Mouse (Mus musculus) heart, postnatal 0 days (tissue): ENCODE measurements around the gene Rassf5. TPM values are rescaled to one million over a fixed set of nuclear protein-coding genes. Genes with fewer than 3 reads are reported as not detected.
"Not testable (repeated sequence)": the region's sequence is repeated elsewhere in the genome, so short reads cannot be mapped to it uniquely, and the experiment has no call there.

Experiments
- ATAC-seq: fragments of 200-750 bp; cut with Nextera tagmentation; 2 replicates; pipeline ENCODE4 v1.8.0; 2017; ENCODE audit warnings: low read depth, moderate number of reproducible peaks, moderate library complexity; ENCODE audit not compliant: insufficient read depth
- DNase-seq: peaks from one replicate; pipeline ENCODE4 v3.0.0-alpha.2; 2016; ENCODE audit warnings: low spot score
- H3K27ac ChIP-seq: fragments of 300-500 bp; sonication (generic); 2 replicates; pipeline ENCODE4 v1.5.1; 2014; ENCODE audit warnings: low read depth, mild to moderate bottlenecking
- H3K27me3 ChIP-seq: fragments of 300-500 bp; sonication (generic); 2 replicates; pipeline ENCODE4 v1.6.1; 2014; ENCODE audit warnings: low read length, mixed read lengths; ENCODE audit not compliant: control insufficient read depth, insufficient read depth
- H3K36me3 ChIP-seq: fragments of 300-500 bp; sonication (generic); replicated peaks from 2 replicates; pipeline ENCODE4 v1.6.1; 2014; ENCODE audit warnings: low read length, mixed read lengths; ENCODE audit not compliant: control insufficient read depth, insufficient read depth
- H3K4me1 ChIP-seq: fragments of 300-500 bp; sonication (generic); 2 replicates; pipeline ENCODE4 v1.6.1; 2014; ENCODE audit warnings: antibody characterized with exemption; ENCODE audit not compliant: control insufficient read depth, insufficient read depth
- H3K4me2 ChIP-seq: fragments of 300-500 bp; sonication (generic); 2 replicates; pipeline ENCODE4 v1.6.1; 2014; ENCODE audit warnings: low read depth, mild to moderate bottlenecking, low read length, moderate library complexity
- H3K4me3 ChIP-seq: fragments of 300-500 bp; sonication (generic); 2 replicates; pipeline ENCODE4 v1.5.1; 2014; ENCODE audit warnings: low read depth, low read length
- H3K9ac ChIP-seq: fragments of 300-500 bp; sonication (generic); replicated peaks from 2 replicates; pipeline ENCODE4 v1.6.1; 2014; ENCODE audit warnings: low read depth, low read length, mixed read lengths
- H3K9me3 ChIP-seq: fragments of 300-500 bp; sonication (generic); replicated peaks from 2 replicates; pipeline ENCODE4 v1.6.1; 2016; ENCODE audit warnings: low read length; ENCODE audit not compliant: control insufficient read depth
- CTCF ChIP-seq: IDR thresholded peaks from 2 replicates; pipeline ENCODE4 v1.5.1; 2016; ENCODE audit warnings: antibody characterized with exemption, control low read depth, low read depth
- EP300 ChIP-seq: IDR thresholded peaks from 2 replicates; pipeline ENCODE4 v1.6.1; 2016; ENCODE audit warnings: antibody characterized with exemption, low read depth
- WGBS: fragments of 180-500 bp; shearing (Covaris S2); extraction: QIAGEN DNeasy Blood & Tissue Kit; methylation state at CpG from one replicate; pipeline ENCODE4 v1.1.7; 2014; 5-methylcytosine and 5-hydroxymethylcytosine counted together
- polyA plus RNA-seq: library from polyadenylated mRNA; unstranded; fragments of >200 nt; fragmentation: Nextera tagmentation; extraction: Ambion mirVana; gene quantifications from 2 replicates; pipeline ENCODE4 v1.2.1, GENCODE M21; 2015
- total RNA-seq: library from RNA; depleted of rRNA; stranded (reverse); fragments of >200 nt; gene quantifications from 2 replicates; pipeline ENCODE4 v1.2.3, GENCODE M21; 2014; ENCODE audit warnings: low replicate concordance

Rassf5 gene
- total and polyA plus RNA-seq, 2 experiments from 2014 or later: 3.3 TPM

DNA sequence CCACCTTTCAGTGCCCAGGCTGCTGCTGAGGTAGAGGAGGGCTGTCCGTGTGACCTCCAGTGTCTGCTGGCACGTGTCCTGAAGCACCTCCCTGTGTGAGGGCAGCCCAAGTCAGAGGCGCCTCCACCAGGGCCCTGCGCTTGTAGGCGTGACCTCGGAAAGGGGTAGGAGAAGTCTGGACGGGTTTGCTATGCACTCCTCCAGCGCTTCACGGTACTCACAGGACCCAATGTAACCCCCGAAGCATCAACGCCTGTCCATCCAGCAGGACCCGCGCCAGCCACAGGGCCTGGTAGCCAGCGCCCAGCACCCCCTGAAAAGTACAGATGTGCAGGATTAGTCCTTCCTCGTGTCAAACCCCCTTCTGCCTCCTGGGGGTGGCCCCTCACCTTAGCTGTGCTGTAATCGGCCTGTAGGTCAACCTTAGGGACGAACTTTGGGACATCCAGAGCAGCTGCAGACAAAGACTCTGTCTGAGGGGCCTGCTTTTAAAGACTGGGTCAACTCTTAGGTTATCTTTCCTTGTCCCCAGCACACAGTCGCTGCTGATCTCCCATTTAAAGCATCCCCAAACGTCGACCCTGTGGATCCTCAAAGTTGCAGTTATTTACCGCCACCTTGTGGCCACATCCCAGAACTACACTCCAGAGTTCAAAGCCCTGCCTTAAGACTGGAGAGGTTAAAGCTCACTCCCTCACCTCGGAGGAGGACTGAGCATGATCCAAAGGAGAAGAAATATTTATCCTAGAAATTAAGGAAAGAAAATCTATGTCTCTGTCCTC is 24.9 kb upstream of the Rassf5 start:
- 37% methylated on average over 22 of the region's 22 CpGs for WGBS

DNA sequence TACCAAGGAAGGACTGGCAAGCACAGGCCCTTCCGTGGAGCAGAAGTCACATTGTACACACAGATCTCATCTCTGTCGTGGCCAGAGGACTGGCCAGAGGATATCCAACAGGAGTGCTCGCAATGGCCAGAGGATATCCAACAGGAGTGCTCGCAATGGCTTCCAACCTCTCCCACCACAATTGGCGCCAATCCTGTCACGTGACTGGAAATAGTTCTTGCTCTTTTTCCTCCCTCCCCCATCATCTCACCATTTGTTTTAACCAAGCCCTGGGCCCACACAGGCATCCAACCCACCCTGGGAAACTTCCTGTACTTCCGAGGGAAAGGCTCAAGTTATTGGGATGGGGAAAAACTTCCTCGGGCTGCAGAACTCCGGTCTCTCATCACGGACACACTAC is 23.7 kb upstream of the Rassf5 start:
- H3K27ac ChIP-seq: no peak overlapping the region
- no peak overlapping the region for H3K4me2 ChIP-seq
- DNase-seq: no peak
- no peak overlapping the region for H3K4me3 ChIP-seq
- ATAC-seq: no peak
- no peak overlapping the region for H3K9ac ChIP-seq
- TF ChIP-seq CTCF (no peak), EP300 (no peak)
- no peaks in the 10 kb centered on the region for H3K4me1 ChIP-seq
- 0 out of 2 replicates have a peak, but pooled peaks cover 5% of the 10 kb centered on the region for H3K27me3 ChIP-seq
- no peaks in the 10 kb centered on the region for H3K36me3 ChIP-seq
- 67% methylated on average over 10 of the region's 10 CpGs for WGBS
- no peaks in the 10 kb centered on the region for H3K9me3 ChIP-seq

More for the DNA sequence above, 24.9 kb upstream of the Rassf5 start:
- TF ChIP-seq CTCF (peak; percentile 85), EP300 (no peak)
- H3K9ac ChIP-seq: no peak overlapping the region
- H3K4me3 ChIP-seq: no peak overlapping the region
- peak; percentile 58 for DNase-seq
- no peak overlapping the region for H3K4me2 ChIP-seq
- ATAC-seq: peak; percentile 60
- H3K36me3 ChIP-seq: no peaks in the 10 kb centered on the region
- 0 out of 2 replicates have a peak, but pooled peaks cover 5% of the 10 kb centered on the region for H3K27me3 ChIP-seq
- no peaks in the 10 kb centered on the region for H3K4me1 ChIP-seq
- no peak overlapping the region for H3K27ac ChIP-seq
- H3K9me3 ChIP-seq: no peaks in the 10 kb centered on the region

DNA sequence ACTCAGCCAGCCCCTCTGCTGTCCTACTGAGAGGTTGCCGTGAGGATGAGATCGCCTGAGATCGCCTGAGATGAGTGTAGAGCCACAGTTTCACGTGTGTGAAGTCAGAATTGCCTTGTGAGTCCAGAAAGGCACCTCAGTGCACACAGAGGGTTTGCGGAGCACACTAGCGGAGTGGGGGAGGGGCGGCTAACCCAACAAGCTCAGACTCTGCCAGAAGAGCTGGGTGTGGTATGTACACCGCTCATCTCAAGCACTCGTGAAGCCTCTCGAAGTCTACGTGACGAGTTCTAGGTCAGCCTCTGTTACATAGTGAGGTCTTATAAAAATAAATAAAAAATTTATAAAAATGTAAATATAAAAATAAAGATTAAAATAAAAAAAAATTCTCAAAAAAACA is 18.8 kb upstream of the Rassf5 start:
- Histone ChIP-seq H3K27ac (no peak overlapping the region), H3K9ac (no peak overlapping the region), H3K4me2 (no peak overlapping the region), H3K4me3 (no peak overlapping the region), H3K9me3 (no peaks in the 10 kb centered on the region), H3K36me3 (no peaks in the 10 kb centered on the region), H3K4me1 (no peaks in the 10 kb centered on the region), H3K27me3 (no peaks in the 10 kb centered on the region)
- no peak for TF ChIP-seq CTCF
- ATAC-seq: no peak
- WGBS: 66% methylated on average over 12 of the region's 12 CpGs
- no peak for DNase-seq

DNA sequence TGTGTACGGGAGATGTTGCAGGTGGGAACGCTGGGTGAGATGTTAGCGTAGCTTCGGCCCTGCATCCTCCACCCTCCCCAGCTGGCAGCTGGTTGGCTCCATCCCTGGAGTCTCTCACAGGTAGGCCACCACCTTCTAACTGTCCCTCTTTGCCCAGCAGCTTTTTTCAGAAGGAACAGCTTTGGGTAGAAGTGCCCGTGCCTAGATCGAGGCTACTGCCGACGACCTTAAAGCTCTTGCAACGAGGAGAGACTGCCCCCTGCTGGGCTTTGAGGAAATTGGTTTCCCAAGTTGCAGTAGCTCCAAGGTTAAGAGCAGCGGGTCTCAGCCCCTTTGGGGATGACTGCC is 15.2 kb upstream of the Rassf5 start:
- Histone ChIP-seq H3K27ac (no peak overlapping the region), H3K27me3 (no peaks in the 10 kb centered on the region), H3K9me3 (no peaks in the 10 kb centered on the region), H3K4me3 (no peak overlapping the region), H3K36me3 (no peaks in the 10 kb centered on the region), H3K4me2 (no peak overlapping the region), H3K4me1 (no peaks in the 10 kb centered on the region), H3K9ac (no peak overlapping the region)
- ATAC-seq (no peak), DNase-seq (peak; percentile 64)
- WGBS: 33% methylated on average over 10 of the region's 10 CpGs
- TF ChIP-seq EP300: no peak
- TF ChIP-seq CTCF: peak; percentile 92

DNA sequence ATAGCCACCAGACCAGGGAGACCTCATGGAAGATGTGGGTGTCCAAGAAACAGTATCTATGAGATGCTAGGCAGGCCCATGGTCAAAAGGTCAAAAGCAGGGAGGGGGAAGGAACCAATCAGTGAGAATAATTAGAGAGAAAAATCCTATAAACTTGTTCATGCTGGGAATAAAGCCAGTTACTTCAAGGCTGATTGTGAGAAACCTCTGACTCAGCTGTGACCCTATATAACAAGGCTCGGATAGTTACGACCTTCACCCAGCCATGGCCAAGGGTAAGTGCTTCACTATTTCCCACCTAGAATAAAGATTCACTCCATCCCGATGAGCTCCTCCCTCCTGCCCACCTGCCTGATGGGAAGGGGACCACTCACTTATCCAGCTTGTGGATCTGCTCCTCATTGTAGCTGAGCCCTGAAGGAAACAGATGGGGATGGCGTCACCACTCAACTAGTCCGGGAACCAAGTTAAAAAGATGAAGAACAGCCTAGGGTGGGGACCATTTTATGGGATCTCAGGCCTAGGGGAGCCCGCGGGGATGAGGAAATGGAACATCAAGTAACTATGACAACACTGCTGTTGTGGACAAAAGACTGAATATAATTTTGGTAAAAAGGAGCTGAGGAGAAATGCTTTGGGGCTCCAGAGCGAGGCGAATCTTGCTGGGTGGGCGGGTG is 14.7 kb upstream of the Rassf5 start:
- no peak for DNase-seq
- Histone ChIP-seq H3K36me3 (no peaks in the 10 kb centered on the region), H3K9me3 (no peaks in the 10 kb centered on the region), H3K4me1 (no peaks in the 10 kb centered on the region), H3K9ac (no peak overlapping the region), H3K27ac (no peak overlapping the region), H3K27me3 (no peaks in the 10 kb centered on the region), H3K4me3 (no peak overlapping the region), H3K4me2 (no peak overlapping the region)
- no peak for ATAC-seq
- WGBS: 70% methylated on average over 10 of the region's 10 CpGs
- TF ChIP-seq EP300 (no peak), CTCF (no peak)

DNA sequence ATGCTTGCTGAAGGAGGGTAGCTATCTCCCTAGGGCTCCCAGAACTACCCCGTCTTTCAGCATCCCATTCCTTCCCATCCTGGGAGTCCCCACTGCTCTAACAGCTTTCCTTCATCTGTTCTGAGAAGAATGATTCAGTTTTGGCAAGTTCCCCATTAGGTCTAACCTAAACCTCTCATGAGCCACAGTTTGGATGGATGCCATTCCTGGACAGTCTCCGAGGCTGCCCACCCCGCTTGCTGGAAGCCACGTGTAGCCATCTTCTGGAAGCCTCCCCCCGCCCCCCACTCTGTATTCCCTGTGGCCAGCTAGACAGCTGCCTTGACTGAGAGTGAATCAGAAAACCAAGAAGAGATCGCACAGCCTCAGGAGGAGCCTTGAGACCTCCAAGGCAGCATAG is 12.2 kb upstream of the Rassf5 start:
- DNase-seq: no peak
- H3K27me3 ChIP-seq: no peaks in the 10 kb centered on the region
- H3K36me3 ChIP-seq: no peaks in the 10 kb centered on the region
- no peaks in the 10 kb centered on the region for H3K4me1 ChIP-seq
- no peak for ATAC-seq
- no peak overlapping the region for H3K9ac ChIP-seq
- 81% methylated on average over 6 of the region's 6 CpGs for WGBS
- H3K9me3 ChIP-seq: no peaks in the 10 kb centered on the region
- no peak overlapping the region for H3K4me2 ChIP-seq
- no peak overlapping the region for H3K4me3 ChIP-seq
- H3K27ac ChIP-seq: no peak overlapping the region
- TF ChIP-seq CTCF: no peak
- TF ChIP-seq EP300: no peak

DNA sequence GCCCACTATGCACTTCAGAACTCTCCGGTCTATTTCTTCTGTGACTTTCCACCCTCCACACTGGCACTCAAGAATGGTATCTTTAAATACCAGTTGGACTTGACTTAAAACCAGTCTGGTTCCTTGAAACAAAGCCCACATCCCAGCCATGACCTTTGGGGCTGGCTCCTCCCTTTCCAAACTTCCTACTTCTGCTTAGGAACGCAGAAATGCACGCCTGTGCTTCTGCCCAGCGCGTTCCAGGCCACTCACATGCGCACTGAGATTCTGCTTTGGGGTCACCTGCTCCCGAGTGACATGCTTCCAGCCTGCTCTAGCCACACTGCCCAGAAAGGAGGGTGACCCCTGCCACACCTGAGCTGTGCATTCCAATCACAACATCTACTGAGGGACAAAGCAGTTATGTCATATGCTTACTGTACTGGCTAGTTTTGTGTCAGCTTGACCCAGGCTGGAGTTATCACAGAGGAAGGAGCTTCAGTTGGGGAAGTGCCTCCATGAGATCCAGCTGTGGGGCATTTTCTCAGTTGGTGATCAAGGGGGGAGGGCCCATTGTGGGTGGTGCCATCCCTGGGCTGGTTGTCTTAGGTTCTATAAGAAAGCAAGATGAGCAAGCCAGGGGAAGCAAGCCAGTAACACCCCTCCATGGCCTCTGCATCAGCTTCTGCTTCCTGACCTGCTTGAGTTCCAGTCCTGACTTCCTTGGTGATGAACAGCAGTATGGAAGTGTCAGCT is 7.6 kb upstream of the Rassf5 start:
- not testable (repeated sequence) for H3K9ac ChIP-seq, H3K27ac ChIP-seq, H3K4me1 ChIP-seq, H3K4me2 ChIP-seq, H3K36me3 ChIP-seq, H3K27me3 ChIP-seq, H3K4me3 ChIP-seq, H3K9me3 ChIP-seq, DNase-seq, ATAC-seq
- 71% methylated on average over 7 of the region's 7 CpGs for WGBS
